Mouse (Mus musculus): ENCODE measurements around the gene Tfip11. TPM values are rescaled to one million over a fixed set of nuclear protein-coding genes. Genes with fewer than 3 reads are reported as not detected.

The Tfip11 gene
- polyA plus RNA-seq, 1 experiment from 2014 or later = 26.4 TPM

- H3K9me3 ChIP-seq = no peaks in the 10 kb centered on the region
- H3K27ac ChIP-seq = no peak overlapping the region
- peaks cover 75% of the 10 kb centered on the region for H3K36me3 ChIP-seq
- no peaks in the 10 kb centered on the region for H3K4me1 ChIP-seq
- DNase-seq (ENCODE audit: low spot score) = no peak
- no peak overlapping the region for H3K4me3 ChIP-seq
- peaks cover 50% of the 10 kb centered on the region for H3K27me3 ChIP-seq (ENCODE audit: insufficient read depth, poor library complexity, severe bottlenecking)
- WGBS = 94% methylated on average over 6 of the region's 6 CpGs
These were observed 40.7 kb downstream of the Tfip11 start for GRCm38 (mm10) chr5:112366879-112367278.

GRCm38 (mm10) chr5:112367338-112367737 lies 41.2 kb downstream of the Tfip11 start:
- Histone ChIP-seq H3K27me3 (ENCODE audit: insufficient read depth, poor library complexity, severe bottlenecking) (peaks cover 50% of the 10 kb centered on the region), H3K9me3 (no peaks in the 10 kb centered on the region), H3K4me3 (no peak overlapping the region), H3K27ac (no peak overlapping the region), H3K36me3 (peaks cover 75% of the 10 kb centered on the region), H3K4me1 (no peaks in the 10 kb centered on the region)
- WGBS = 74% methylated on average over 4 of the region's 4 CpGs
- DNase-seq (ENCODE audit: low spot score) = no peak

GRCm38 (mm10) chr5:112367929-112368328 lies 41.8 kb downstream of the Tfip11 start:
- H3K27me3 ChIP-seq (ENCODE audit: insufficient read depth, poor library complexity, severe bottlenecking) = peaks cover 54% of the 10 kb centered on the region
- no peak for DNase-seq (ENCODE audit: low spot score)
- H3K27ac ChIP-seq = no peak overlapping the region
- 79% methylated on average over 12 of the region's 12 CpGs for WGBS
- H3K4me1 ChIP-seq = no peaks in the 10 kb centered on the region
- no peak overlapping the region for H3K4me3 ChIP-seq
- no peaks in the 10 kb centered on the region for H3K9me3 ChIP-seq
- H3K36me3 ChIP-seq = peaks cover 78% of the 10 kb centered on the region

- H3K4me3 ChIP-seq = no peak overlapping the region
- 87% methylated on average over 10 of the region's 10 CpGs for WGBS
- peaks cover 51% of the 10 kb centered on the region for H3K27me3 ChIP-seq (ENCODE audit: insufficient read depth, poor library complexity, severe bottlenecking)
- H3K27ac ChIP-seq = no peak overlapping the region
- no peaks in the 10 kb centered on the region for H3K4me1 ChIP-seq
- H3K36me3 ChIP-seq = peaks cover 78% of the 10 kb centered on the region
- no peak for DNase-seq (ENCODE audit: low spot score)
- H3K9me3 ChIP-seq = no peaks in the 10 kb centered on the region
These were observed 42.5 kb downstream of the Tfip11 start for GRCm38 (mm10) chr5:112368666-112369065.

GRCm38 (mm10) chr5:112369326-112369725 lies 43.2 kb downstream of the Tfip11 start:
- 90% methylated on average over 13 of the region's 13 CpGs for WGBS
- Histone ChIP-seq H3K4me1 (no peaks in the 10 kb centered on the region), H3K27me3 (ENCODE audit: insufficient read depth, poor library complexity, severe bottlenecking) (peaks cover 45% of the 10 kb centered on the region), H3K27ac (no peak overlapping the region), H3K4me3 (no peak overlapping the region), H3K36me3 (peaks cover 76% of the 10 kb centered on the region), H3K9me3 (no peaks in the 10 kb centered on the region)
- no peak for DNase-seq (ENCODE audit: low spot score)

GRCm38 (mm10) chr5:112370236-112370813 lies 44.2 kb downstream of the Tfip11 start:
- Histone ChIP-seq H3K27ac (no peak overlapping the region), H3K4me1 (no peaks in the 10 kb centered on the region), H3K36me3 (peaks cover 76% of the 10 kb centered on the region), H3K27me3 (ENCODE audit: insufficient read depth, poor library complexity, severe bottlenecking) (peaks cover 44% of the 10 kb centered on the region), H3K9me3 (no peaks in the 10 kb centered on the region), H3K4me3 (no peak overlapping the region)
- WGBS = 91% methylated on average over 12 of the region's 12 CpGs
- DNase-seq (ENCODE audit: low spot score) = no peak

- Histone ChIP-seq H3K36me3 (peaks cover 79% of the 10 kb centered on the region), H3K9me3 (no peaks in the 10 kb centered on the region), H3K27ac (no peak overlapping the region), H3K4me3 (no peak overlapping the region), H3K27me3 (ENCODE audit: insufficient read depth, poor library complexity, severe bottlenecking) (peaks cover 49% of the 10 kb centered on the region), H3K4me1 (no peaks in the 10 kb centered on the region)
- WGBS = 70% methylated on average over 7 of the region's 7 CpGs
- DNase-seq (ENCODE audit: low spot score) = no peak
These were observed 45.8 kb downstream of the Tfip11 start for GRCm38 (mm10) chr5:112371933-112372332.

GRCm38 (mm10) chr5:112376111-112376510 lies 50.0 kb downstream of the Tfip11 start:
- Histone ChIP-seq H3K4me3 (no peak overlapping the region), H3K4me1 (peaks cover 4% of the 10 kb centered on the region), H3K27ac (no peak overlapping the region), H3K9me3 (no peaks in the 10 kb centered on the region), H3K36me3 (peaks cover 66% of the 10 kb centered on the region), H3K27me3 (ENCODE audit: insufficient read depth, poor library complexity, severe bottlenecking) (peaks cover 42% of the 10 kb centered on the region)
- WGBS = 84% methylated on average over 4 of the region's 4 CpGs
- DNase-seq (ENCODE audit: low spot score) = no peak

GRCm38 (mm10) chr5:112377380-112377779 lies 51.2 kb downstream of the Tfip11 start:
- H3K36me3 ChIP-seq = peaks cover 59% of the 10 kb centered on the region
- H3K4me1 ChIP-seq = peaks cover 9% of the 10 kb centered on the region
- WGBS = 90% methylated on average over 1 of the region's 1 CpGs
- H3K27ac ChIP-seq = no peak overlapping the region
- DNase-seq (ENCODE audit: low spot score) = no peak
- H3K9me3 ChIP-seq = no peaks in the 10 kb centered on the region
- H3K4me3 ChIP-seq = no peak overlapping the region
- H3K27me3 ChIP-seq (ENCODE audit: insufficient read depth, poor library complexity, severe bottlenecking) = peaks cover 38% of the 10 kb centered on the region

- H3K9me3 ChIP-seq = no peaks in the 10 kb centered on the region
- peaks cover 30% of the 10 kb centered on the region for H3K27me3 ChIP-seq (ENCODE audit: insufficient read depth, poor library complexity, severe bottlenecking)
- H3K27ac ChIP-seq = no peak overlapping the region
- peaks cover 48% of the 10 kb centered on the region for H3K36me3 ChIP-seq
- peaks cover 9% of the 10 kb centered on the region for H3K4me1 ChIP-seq
- WGBS = 84% methylated on average over 6 of the region's 6 CpGs
- DNase-seq (ENCODE audit: low spot score) = no peak
- H3K4me3 ChIP-seq = no peak overlapping the region
These were observed 52.6 kb downstream of the Tfip11 start for GRCm38 (mm10) chr5:112378716-112379115.

GRCm38 (mm10) chr5:112381154-112381553 lies 55.0 kb downstream of the Tfip11 start:
- no peak for DNase-seq (ENCODE audit: low spot score)
- Histone ChIP-seq H3K4me3 (no peak overlapping the region), H3K4me1 (peaks cover 9% of the 10 kb centered on the region), H3K27ac (no peak overlapping the region), H3K36me3 (peaks cover 29% of the 10 kb centered on the region), H3K9me3 (no peaks in the 10 kb centered on the region), H3K27me3 (ENCODE audit: insufficient read depth, poor library complexity, severe bottlenecking) (peaks cover 20% of the 10 kb centered on the region)
- 64% methylated on average over 11 of the region's 11 CpGs for WGBS

GRCm38 (mm10) chr5:112382042-112382441 lies 55.9 kb downstream of the Tfip11 start:
- Histone ChIP-seq H3K4me1 (peaks cover 9% of the 10 kb centered on the region), H3K4me3 (no peak overlapping the region), H3K36me3 (peaks cover 27% of the 10 kb centered on the region), H3K27ac (no peak overlapping the region), H3K27me3 (ENCODE audit: insufficient read depth, poor library complexity, severe bottlenecking) (peaks cover 14% of the 10 kb centered on the region; the same call in 1 of the 2 replicates), H3K9me3 (no peaks in the 10 kb centered on the region)
- no peak for DNase-seq (ENCODE audit: low spot score)
- WGBS = 75% methylated on average over 9 of the region's 9 CpGs

GRCm38 (mm10) chr5:112382641-112383330 lies 56.6 kb downstream of the Tfip11 start:
- 70% methylated on average over 17 of the region's 17 CpGs for WGBS

More at GRCm38 (mm10) chr5:112382641-112383330, 56.6 kb downstream of the Tfip11 start:
- DNase-seq (ENCODE audit: low spot score) = no peak
- peaks cover 9% of the 10 kb centered on the region for H3K4me1 ChIP-seq
- H3K36me3 ChIP-seq = peaks cover 27% of the 10 kb centered on the region
- no peak overlapping the region for H3K27ac ChIP-seq
- peaks cover 22% of the 10 kb centered on the region; the same call in 1 of the 2 replicates for H3K27me3 ChIP-seq (ENCODE audit: insufficient read depth, poor library complexity, severe bottlenecking)
- H3K9me3 ChIP-seq = no peaks in the 10 kb centered on the region
- H3K4me3 ChIP-seq = no peak overlapping the region
